Mouse (Mus musculus) E14TG2a.4 (cell line): Measurements from ENCODE around the gene Usp46.

Source experiments
- H3K27me3 ChIP-seq: 2 replicates; pipeline ENCODE4 v1.6.1; 2014; ENCODE audit warnings: low read length, control low read depth; ENCODE audit not compliant: insufficient read depth
- H3K36me3 ChIP-seq: 2 replicates; pipeline ENCODE4 v1.6.1; 2014; ENCODE audit warnings: low read length, control low read depth; ENCODE audit not compliant: insufficient read depth
- H3K4me1 ChIP-seq: replicated peaks from 2 replicates; pipeline ENCODE4 v1.6.1; 2014; ENCODE audit warnings: low read depth, low read length, control low read depth
- H3K4me3 ChIP-seq: replicated peaks from 2 replicates; pipeline ENCODE4 v1.5.1; 2014; ENCODE audit warnings: mild to moderate bottlenecking, low read length
- H3K9me3 ChIP-seq: 2 replicates; pipeline ENCODE4 v1.6.1; 2014; ENCODE audit warnings: low read length, control low read depth
- CTCF ChIP-seq: conservative IDR thresholded peaks from 2 replicates; pipeline ENCODE4 v1.5.1; 2014; ENCODE audit warnings: low read length
- NANOG ChIP-seq: IDR thresholded peaks from 2 replicates; pipeline ENCODE4 v1.6.1; 2014; ENCODE audit warnings: borderline replicate concordance, low read length, mixed read lengths
- POU5F1 ChIP-seq: IDR thresholded peaks from 2 replicates; pipeline ENCODE4 v1.6.1; 2014; ENCODE audit warnings: low read length, borderline replicate concordance

Usp46 gene

GRCm38 (mm10) chr5:74020506-74020905 lies 47.7 kb downstream of the Usp46 start:
- Histone ChIP-seq H3K4me1 (no peaks in the 10 kb centered on the region), H3K36me3 (peaks cover 22% of the 10 kb centered on the region), H3K9me3 (no peaks in the 10 kb centered on the region), H3K27me3 (no peaks in the 10 kb centered on the region), H3K4me3 (no peak overlapping the region)
- TF ChIP-seq CTCF (no peak), POU5F1 (no peak), NANOG (no peak)

GRCm38 (mm10) chr5:74018870-74019565 lies 49.2 kb downstream of the Usp46 start:
- H3K9me3 ChIP-seq: no peaks in the 10 kb centered on the region

GRCm38 (mm10) chr5:74017488-74017887 lies 50.7 kb downstream of the Usp46 start:
- no peak for TF ChIP-seq POU5F1
- no peak for TF ChIP-seq CTCF
- no peak for TF ChIP-seq NANOG
- Histone ChIP-seq H3K9me3 (no peaks in the 10 kb centered on the region), H3K4me1 (peaks cover 9% of the 10 kb centered on the region), H3K36me3 (peaks cover 39% of the 10 kb centered on the region), H3K27me3 (no peaks in the 10 kb centered on the region), H3K4me3 (no peak overlapping the region)

More at GRCm38 (mm10) chr5:74018870-74019565, 49.2 kb downstream of the Usp46 start:
- Histone ChIP-seq H3K36me3 (peaks cover 37% of the 10 kb centered on the region), H3K27me3 (no peaks in the 10 kb centered on the region), H3K4me3 (no peak overlapping the region), H3K4me1 (no peaks in the 10 kb centered on the region)
- no peak for TF ChIP-seq NANOG
- TF ChIP-seq POU5F1: no peak

GRCm38 (mm10) chr5:74011629-74012028 lies 56.6 kb downstream of the Usp46 start:
- Histone ChIP-seq H3K4me1 (peaks cover 36% of the 10 kb centered on the region), H3K36me3 (peaks cover 36% of the 10 kb centered on the region), H3K9me3 (no peaks in the 10 kb centered on the region), H3K27me3 (no peaks in the 10 kb centered on the region), H3K4me3 (no peak overlapping the region)
- TF ChIP-seq POU5F1: no peak
- TF ChIP-seq CTCF: no peak
- no peak for TF ChIP-seq NANOG

- TF ChIP-seq POU5F1 (no peak), CTCF (no peak), NANOG (no peak)
- Histone ChIP-seq H3K4me3 (no peak overlapping the region), H3K9me3 (no peaks in the 10 kb centered on the region), H3K4me1 (peaks cover 27% of the 10 kb centered on the region), H3K36me3 (peaks cover 39% of the 10 kb centered on the region), H3K27me3 (no peaks in the 10 kb centered on the region)
Observed at GRCm38 (mm10) chr5:74007492-74008070, 60.6 kb downstream of the Usp46 start.

- no peaks in the 10 kb centered on the region for H3K9me3 ChIP-seq
- peaks cover 15% of the 10 kb centered on the region for H3K4me1 ChIP-seq
- peaks cover 52% of the 10 kb centered on the region for H3K36me3 ChIP-seq
- H3K4me3 ChIP-seq: no peak overlapping the region
- no peaks in the 10 kb centered on the region for H3K27me3 ChIP-seq
- no peak for TF ChIP-seq POU5F1
- TF ChIP-seq NANOG: no peak
- no peak for TF ChIP-seq CTCF
Observed at GRCm38 (mm10) chr5:74005936-74006335, 62.3 kb downstream of the Usp46 start.

DNA sequence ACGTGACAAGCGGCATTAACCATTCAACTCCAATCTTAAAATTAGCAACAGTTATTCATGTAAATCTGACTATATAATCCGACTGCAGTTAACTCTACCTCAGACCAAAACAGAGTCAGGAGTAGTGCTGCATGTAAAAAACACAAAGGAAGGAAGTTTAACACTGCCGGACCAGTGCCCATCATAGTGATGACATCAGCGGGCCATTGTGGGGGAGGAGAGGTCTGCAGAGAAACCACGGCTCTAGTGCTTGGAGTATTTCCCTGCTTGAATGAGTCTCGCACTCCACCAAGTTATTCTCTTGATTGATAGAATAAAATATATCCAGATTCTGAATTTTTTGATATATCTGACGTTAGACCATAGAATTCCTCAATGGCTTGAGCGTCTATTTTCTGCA lies 66.5 kb downstream of the Usp46 start:
- no peak for TF ChIP-seq CTCF
- TF ChIP-seq NANOG: no peak
- no peak for TF ChIP-seq POU5F1
- Histone ChIP-seq H3K9me3 (no peaks in the 10 kb centered on the region), H3K4me3 (no peak overlapping the region), H3K27me3 (no peaks in the 10 kb centered on the region), H3K36me3 (peaks cover 69% of the 10 kb centered on the region), H3K4me1 (no peaks in the 10 kb centered on the region)

- H3K9me3 ChIP-seq: no peaks in the 10 kb centered on the region
- no peaks in the 10 kb centered on the region for H3K27me3 ChIP-seq
- peaks cover 49% of the 10 kb centered on the region for H3K36me3 ChIP-seq
- TF ChIP-seq NANOG (no peak), POU5F1 (no peak), CTCF (no peak)
- H3K4me1 ChIP-seq: no peaks in the 10 kb centered on the region
- H3K4me3 ChIP-seq: no peak overlapping the region
Observed at GRCm38 (mm10) chr5:73998966-73999365, 69.3 kb downstream of the Usp46 start.
